28 mouse cellular contexts compared by ENCODE assay signal in genomic region chr9:71981071-71981470, GRCm38 (mm10).
"Had no signal": no experiment of that assay in that cellular context is flagged by ENCODE, and none has a peak within 500 bp of the region (broad histone marks: within the 10 kb centered on the region; RNA-seq: fewer than 3 reads in every experiment).

No protein-coding gene starts in this region.

- H3K36me3 ChIP-seq: heart, embryonic 13.5 days; heart, embryonic 15.5 days; hindbrain, embryonic 10.5 days; hindbrain, embryonic 12.5 days; limb, embryonic 10.5 days; limb, embryonic 12.5 days had no signal

- H3K4me2 ChIP-seq: heart, embryonic 11.5 days; heart, embryonic 13.5 days; heart, embryonic 15.5 days; hindbrain, embryonic 12.5 days; hindbrain, embryonic 14.5 days; limb, embryonic 12.5 days; liver, embryonic 11.5 days had no signal

- H3K27ac ChIP-seq: heart, embryonic 13.5 days; heart, embryonic 15.5 days; hindbrain, embryonic 10.5 days; hindbrain, embryonic 12.5 days; hindbrain, embryonic 14.5 days; left cerebral cortex, adult 2 months; limb, embryonic 10.5 days; limb, embryonic 12.5 days; liver, embryonic 14.5 days had no signal

- DNase-seq: gastrocnemius, adult 2 months; gastrocnemius, postnatal 10 days; gastrocnemius, postnatal 25 days; heart, adult 2 months; heart, postnatal 14 days; heart, postnatal 36 days; kidney, adult 11 months; kidney, adult 2 months; kidney, adult 9 months; kidney, postnatal 10 days; kidney, postnatal 25 days; kidney, postnatal 4 days; layer of hippocampus, adult 9-11 months; layer of hippocampus, postnatal 36 days; liver had no signal

- H3K27me3 ChIP-seq: heart, embryonic 13.5 days; heart, embryonic 15.5 days; hindbrain, embryonic 12.5 days; limb, embryonic 12.5 days had no signal

- H3K4me3 ChIP-seq: gastrocnemius, adult 2 months; heart, adult 2 months; heart, embryonic 13.5 days; heart, embryonic 15.5 days; hindbrain, embryonic 10.5 days; hindbrain, embryonic 12.5 days; left cerebral cortex, adult 2 months; limb, embryonic 10.5 days; limb, embryonic 12.5 days had no signal

- H3K9me3 ChIP-seq: heart, embryonic 13.5 days; heart, embryonic 15.5 days; hindbrain, embryonic 10.5 days; hindbrain, embryonic 12.5 days; limb, embryonic 10.5 days; limb, embryonic 12.5 days had no signal

- ATAC-seq: hindbrain, embryonic 16.5 days; inflammation-experienced regulatory T-cells, adult 6 months had no signal

- H3K9ac ChIP-seq: heart, embryonic 13.5 days; heart, embryonic 15.5 days; hindbrain, embryonic 12.5 days; hindbrain, embryonic 14.5 days; limb, embryonic 12.5 days; liver, embryonic 14.5 days had no signal
